Mouse (Mus musculus): ENCODE data around the gene Mrgprh.

The Mrgprh gene

GRCm38 (mm10) chr17:12915881-12916583 lies 40.2 kb downstream of the Mrgprh start, which contains the start of gene Mrpl18:
TSS of gene Mrpl18 (minus strand) at chr17:12916345.
- in situ Hi-C loops (cut with MboI, MseI), result no loop called here

- in situ Hi-C loops (cut with MboI, MseI), result no loop called here
Observed at GRCm38 (mm10) chr17:12916588-12917380, 41.0 kb downstream of the Mrgprh start.

- in situ Hi-C loops (cut with MboI, MseI), result loop anchor here (5.0 kb wide), 1 partner anchor 41 kb away; the partner anchor contains the start of gene Acat2
Observed at GRCm38 (mm10) chr17:12921073-12921472, 45.2 kb downstream of the Mrgprh start.

- in situ Hi-C loops (cut with MboI, MseI), result no loop called here
Observed at GRCm38 (mm10) chr17:12925001-12925400, 49.2 kb downstream of the Mrgprh start.

- in situ Hi-C loops (cut with MboI, MseI), result no loop called here
Observed at GRCm38 (mm10) chr17:12925703-12926180, 49.9 kb downstream of the Mrgprh start.
